Mouse (Mus musculus) stomach, embryonic 16.5 days (tissue): ENCODE results near the gene Cldn14. TPM values are rescaled to one million over a fixed set of nuclear protein-coding genes. Genes with fewer than 3 reads are reported as not detected.

ENCODE experiments used
- ATAC-seq: fragments of 200-750 bp; cut with Nextera tagmentation; 2 replicates; pipeline ENCODE4 v1.8.0; 2017; ENCODE audit warnings: moderate number of reproducible peaks, moderate TSS enrichment; ENCODE audit not compliant: insufficient read depth, low FRiP score
- H3K27ac ChIP-seq: fragments of 300-500 bp; sonication (generic); 2 replicates; pipeline ENCODE4 v1.5.1; 2014; ENCODE audit warnings: low read length
- H3K27me3 ChIP-seq: fragments of 300-500 bp; sonication (generic); 2 replicates; pipeline ENCODE4 v1.6.1; 2014; ENCODE audit warnings: low read length, control low read depth, mixed read lengths; ENCODE audit not compliant: control insufficient read depth, insufficient read depth
- H3K36me3 ChIP-seq: fragments of 300-500 bp; sonication (generic); 2 replicates; pipeline ENCODE4 v1.6.1; 2014; ENCODE audit warnings: low read length; ENCODE audit not compliant: control insufficient read depth, insufficient read depth
- H3K4me1 ChIP-seq: fragments of 300-500 bp; sonication (generic); 2 replicates; pipeline ENCODE4 v1.6.1; 2014; ENCODE audit warnings: low read length, control low read depth, mixed read lengths; ENCODE audit not compliant: control insufficient read depth, insufficient read depth
- H3K4me2 ChIP-seq: fragments of 300-500 bp; sonication (generic); 2 replicates; pipeline ENCODE4 v1.6.1; 2014; ENCODE audit warnings: low read depth, low read length, mixed read lengths
- H3K4me3 ChIP-seq: fragments of 300-500 bp; sonication (generic); replicated peaks from 2 replicates; pipeline ENCODE4 v1.5.1; 2014; ENCODE audit warnings: mild to moderate bottlenecking, low read length
- H3K9ac ChIP-seq: fragments of 300-500 bp; sonication (generic); 2 replicates; pipeline ENCODE4 v1.6.1; 2014; ENCODE audit warnings: low read length
- H3K9me3 ChIP-seq: fragments of 300-500 bp; sonication (generic); replicated peaks from 2 replicates; pipeline ENCODE4 v1.6.1; 2016; ENCODE audit warnings: low read length, control low read depth; ENCODE audit not compliant: control insufficient read depth
- WGBS: fragments of 180-500 bp; shearing (Covaris S2); extraction: QIAGEN DNeasy Blood & Tissue Kit; methylation state at CpG from one replicate; pipeline ENCODE4 v1.1.7; 2014; 5-methylcytosine and 5-hydroxymethylcytosine counted together
- polyA plus RNA-seq: library from polyadenylated mRNA; unstranded; fragments of >200 nt; fragmentation: Nextera tagmentation; extraction: Ambion mirVana; gene quantifications from 2 replicates; pipeline ENCODE4 v1.2.1, GENCODE M21; 2015

The Cldn14 gene
- polyA plus RNA-seq, 1 experiment from 2014 or later = 0.14 TPM

- Histone ChIP-seq H3K9me3 (no peaks in the 10 kb centered on the region), H3K4me1 (no peaks in the 10 kb centered on the region), H3K4me2 (no peak overlapping the region), H3K9ac (no peak overlapping the region), H3K27me3 (no peaks in the 10 kb centered on the region), H3K36me3 (no peaks in the 10 kb centered on the region), H3K27ac (no peak overlapping the region), H3K4me3 (no peak overlapping the region)
- ATAC-seq = no peak
- 91% methylated on average over 4 of the region's 4 CpGs for WGBS
Measured at GRCm38 (mm10) chr16:93947396-93947795, 61.2 kb downstream of the Cldn14 start.

GRCm38 (mm10) chr16:93944301-93944700 is 64.3 kb downstream of the Cldn14 start:
- Histone ChIP-seq H3K9ac (no peak overlapping the region), H3K4me3 (no peak overlapping the region), H3K4me1 (no peaks in the 10 kb centered on the region), H3K9me3 (no peaks in the 10 kb centered on the region), H3K4me2 (no peak overlapping the region), H3K36me3 (no peaks in the 10 kb centered on the region), H3K27me3 (no peaks in the 10 kb centered on the region), H3K27ac (no peak overlapping the region)
- no peak for ATAC-seq
- 82% methylated on average over 6 of the region's 6 CpGs for WGBS

- H3K9ac ChIP-seq = no peak overlapping the region
- H3K4me3 ChIP-seq = no peak overlapping the region
- no peak overlapping the region for H3K27ac ChIP-seq
- no peaks in the 10 kb centered on the region for H3K9me3 ChIP-seq
- 89% methylated on average over 10 of the region's 10 CpGs for WGBS
- ATAC-seq = no peak
- no peaks in the 10 kb centered on the region for H3K27me3 ChIP-seq
- H3K4me1 ChIP-seq = no peaks in the 10 kb centered on the region; the same call in 1 of the 2 replicates
- H3K4me2 ChIP-seq = no peak overlapping the region
- no peaks in the 10 kb centered on the region for H3K36me3 ChIP-seq
Measured at GRCm38 (mm10) chr16:93942796-93943502, 65.7 kb downstream of the Cldn14 start.

GRCm38 (mm10) chr16:93941781-93942567 is 66.7 kb downstream of the Cldn14 start:
- Histone ChIP-seq H3K4me2 (no peak overlapping the region), H3K27me3 (peaks cover 2% of the 10 kb centered on the region; the same call in 1 of the 2 replicates), H3K9ac (no peak overlapping the region), H3K36me3 (no peaks in the 10 kb centered on the region), H3K4me3 (no peak overlapping the region), H3K9me3 (no peaks in the 10 kb centered on the region), H3K4me1 (no peaks in the 10 kb centered on the region; the same call in 1 of the 2 replicates), H3K27ac (no peak overlapping the region)
- 65% methylated on average over 10 of the region's 10 CpGs for WGBS
- ATAC-seq = no peak

GRCm38 (mm10) chr16:93939961-93940360 is 68.7 kb downstream of the Cldn14 start:
- Histone ChIP-seq H3K4me3 (no peak overlapping the region), H3K4me1 (no peaks in the 10 kb centered on the region; the same call in 1 of the 2 replicates), H3K4me2 (no peak overlapping the region), H3K9me3 (no peaks in the 10 kb centered on the region), H3K36me3 (no peaks in the 10 kb centered on the region), H3K27ac (no peak overlapping the region), H3K9ac (no peak overlapping the region), H3K27me3 (peaks cover 6% of the 10 kb centered on the region; the same call in 1 of the 2 replicates)
- WGBS = 73% methylated on average over 4 of the region's 4 CpGs
- ATAC-seq = no peak

GRCm38 (mm10) chr16:93938400-93938846 is 70.2 kb downstream of the Cldn14 start:
- Histone ChIP-seq H3K4me1 (no peaks in the 10 kb centered on the region; the same call in 1 of the 2 replicates), H3K4me2 (peak overlapping the region; percentile 63), H3K36me3 (no peaks in the 10 kb centered on the region), H3K27ac (no peak overlapping the region), H3K27me3 (peaks cover 10% of the 10 kb centered on the region), H3K9ac (peak overlapping the region; percentile 57), H3K9me3 (no peaks in the 10 kb centered on the region), H3K4me3 (peak overlapping the region; percentile 45)
- WGBS = 7% methylated on average over 16 of the region's 16 CpGs
- no peak for ATAC-seq

- peaks cover 10% of the 10 kb centered on the region for H3K27me3 ChIP-seq
- WGBS = 16% methylated on average over 7 of the region's 7 CpGs
Measured at GRCm38 (mm10) chr16:93935009-93935408, 73.6 kb downstream of the Cldn14 start.

GRCm38 (mm10) chr16:93934588-93934987 is 74.0 kb downstream of the Cldn14 start:
- Histone ChIP-seq H3K27me3 (peaks cover 10% of the 10 kb centered on the region), H3K4me2 (peak overlapping the region; percentile 1; the same call in 1 of the 2 replicates), H3K9ac (no peak overlapping the region), H3K27ac (no peak overlapping the region), H3K36me3 (no peaks in the 10 kb centered on the region), H3K4me3 (no peak overlapping the region), H3K9me3 (no peaks in the 10 kb centered on the region), H3K4me1 (no peaks in the 10 kb centered on the region; the same call in 1 of the 2 replicates)
- 19% methylated on average over 13 of the region's 13 CpGs for WGBS
- ATAC-seq = no peak

More at GRCm38 (mm10) chr16:93935009-93935408, 73.6 kb downstream of the Cldn14 start:
- Histone ChIP-seq H3K27ac (no peak overlapping the region), H3K4me2 (peak overlapping the region; percentile 1; the same call in 1 of the 2 replicates), H3K36me3 (no peaks in the 10 kb centered on the region), H3K4me3 (no peak overlapping the region), H3K9ac (no peak overlapping the region), H3K4me1 (no peaks in the 10 kb centered on the region; the same call in 1 of the 2 replicates), H3K9me3 (no peaks in the 10 kb centered on the region)
- ATAC-seq = no peak
